Mouse (Mus musculus) kidney, embryonic 16.5 days (tissue): ENCODE measurements around the gene Exosc3. TPM values are rescaled to one million over a fixed set of nuclear protein-coding genes. Genes with fewer than 3 reads are reported as not detected.

ENCODE experiments used
- ATAC-seq: fragments of 200-750 bp; cut with Nextera tagmentation; 2 replicates; pipeline ENCODE4 v1.8.0; 2017; ENCODE audit warnings: moderate TSS enrichment; ENCODE audit not compliant: low FRiP score, low TSS enrichment
- H3K27ac ChIP-seq: fragments of 300-500 bp; sonication (generic); 2 replicates; pipeline ENCODE4 v1.5.1; 2014; ENCODE audit warnings: low read length
- H3K27me3 ChIP-seq: fragments of 300-500 bp; sonication (generic); 2 replicates; pipeline ENCODE4 v1.6.1; 2014; ENCODE audit warnings: low read length, control low read depth, mixed read lengths; ENCODE audit not compliant: insufficient read depth
- H3K36me3 ChIP-seq: fragments of 300-500 bp; sonication (generic); 2 replicates; pipeline ENCODE4 v1.6.1; 2014; ENCODE audit warnings: low read length, control low read depth, mixed read lengths; ENCODE audit not compliant: insufficient read depth
- H3K4me1 ChIP-seq: fragments of 300-500 bp; sonication (generic); 2 replicates; pipeline ENCODE4 v1.6.1; 2014; ENCODE audit warnings: low read length, control low read depth, mixed read lengths; ENCODE audit not compliant: insufficient read depth
- H3K4me2 ChIP-seq: fragments of 300-500 bp; sonication (generic); replicated peaks from 2 replicates; pipeline ENCODE4 v1.6.1; 2014; ENCODE audit warnings: low read depth, low read length
- H3K4me3 ChIP-seq: fragments of 300-500 bp; sonication (generic); 2 replicates; pipeline ENCODE4 v1.5.1; 2014; ENCODE audit warnings: mild to moderate bottlenecking, low read length
- H3K9ac ChIP-seq: fragments of 300-500 bp; sonication (generic); replicated peaks from 2 replicates; pipeline ENCODE4 v1.6.1; 2014; ENCODE audit warnings: low read length
- H3K9me3 ChIP-seq: fragments of 300-500 bp; sonication (generic); 2 replicates; pipeline ENCODE4 v1.6.1; 2016; ENCODE audit warnings: low read length, control low read depth
- WGBS: fragments of 180-500 bp; shearing (Covaris S2); extraction: QIAGEN DNeasy Blood & Tissue Kit; methylation state at CpG from one replicate; pipeline ENCODE4 v1.1.7; 2014; 5-methylcytosine and 5-hydroxymethylcytosine counted together
- polyA plus RNA-seq: library from polyadenylated mRNA; unstranded; fragments of >200 nt; fragmentation: Nextera tagmentation; extraction: Ambion mirVana; gene quantifications from 2 replicates; pipeline ENCODE4 v1.2.1, GENCODE M21; 2015

The Exosc3 gene
- polyA plus RNA-seq, 1 experiment from 2014 or later = 84.0 TPM

GRCm38 (mm10) chr4:45341669-45342249 lies 773 bp downstream of the Exosc3 start, which contains the start of gene Dcaf10:
Gene Dcaf10 (plus strand): TSS chr4:45342101.
- Histone ChIP-seq H3K27ac (peak within 1 kb of the TSS; percentile 98), H3K4me2 (peak within 1 kb of the TSS; percentile 95), H3K4me3 (peak within 1 kb of the TSS; percentile 99), H3K9ac (peak within 1 kb of the TSS; percentile 97), H3K36me3 (no peaks in the 10 kb centered on the region), H3K4me1 (peaks cover 18% of the 10 kb centered on the region), H3K9me3 (no peaks in the 10 kb centered on the region), H3K27me3 (no peaks in the 10 kb centered on the region)
- ATAC-seq = peak; percentile 95
- WGBS = under 1% methylated on average over 34 of the region's 42 CpGs

GRCm38 (mm10) chr4:45341226-45341625 lies 1.3 kb downstream of the Exosc3 start:
- Histone ChIP-seq H3K27ac (peak overlapping the region; percentile 98), H3K4me3 (peak overlapping the region; percentile 99), H3K4me1 (peaks cover 18% of the 10 kb centered on the region), H3K27me3 (no peaks in the 10 kb centered on the region), H3K9me3 (no peaks in the 10 kb centered on the region), H3K36me3 (no peaks in the 10 kb centered on the region), H3K9ac (peak overlapping the region; percentile 97), H3K4me2 (peak overlapping the region; percentile 95)
- WGBS = 57% methylated on average over 9 of the region's 9 CpGs
- ATAC-seq = no peak

- Histone ChIP-seq H3K27me3 (no peaks in the 10 kb centered on the region), H3K4me3 (no peak overlapping the region), H3K4me1 (no peaks in the 10 kb centered on the region), H3K4me2 (no peak overlapping the region), H3K36me3 (no peaks in the 10 kb centered on the region), H3K9me3 (no peaks in the 10 kb centered on the region), H3K9ac (no peak overlapping the region), H3K27ac (no peak overlapping the region)
- ATAC-seq = no peak
- 68% methylated on average over 3 of the region's 3 CpGs for WGBS
These were observed 10.1 kb downstream of the Exosc3 start for GRCm38 (mm10) chr4:45332466-45332865.

GRCm38 (mm10) chr4:45331139-45331538 lies 11.4 kb downstream of the Exosc3 start:
- Histone ChIP-seq H3K4me3 (no peak overlapping the region), H3K4me1 (no peaks in the 10 kb centered on the region), H3K36me3 (no peaks in the 10 kb centered on the region), H3K27me3 (no peaks in the 10 kb centered on the region), H3K4me2 (no peak overlapping the region), H3K9ac (no peak overlapping the region), H3K27ac (no peak overlapping the region), H3K9me3 (no peaks in the 10 kb centered on the region)
- 78% methylated on average over 7 of the region's 7 CpGs for WGBS
- no peak for ATAC-seq

GRCm38 (mm10) chr4:45320159-45320816 lies 22.2 kb downstream of the Exosc3 start:
- H3K27me3 ChIP-seq = no peaks in the 10 kb centered on the region
- H3K4me3 ChIP-seq = peak overlapping the region; percentile 77
- WGBS = under 1% methylated on average over 56 of the region's 56 CpGs
- H3K27ac ChIP-seq = peak overlapping the region; percentile 91
- peak overlapping the region; percentile 70 for H3K4me2 ChIP-seq
- H3K9me3 ChIP-seq = no peaks in the 10 kb centered on the region
- peak overlapping the region; percentile 85 for H3K9ac ChIP-seq
- peaks cover 16% of the 10 kb centered on the region for H3K36me3 ChIP-seq
- ATAC-seq = peak; percentile 92
- peaks cover 12% of the 10 kb centered on the region; the same call in 1 of the 2 replicates for H3K4me1 ChIP-seq

- H3K4me1 ChIP-seq = no peaks in the 10 kb centered on the region
- H3K27ac ChIP-seq = no peak overlapping the region
- no peak for ATAC-seq
- no peaks in the 10 kb centered on the region for H3K9me3 ChIP-seq
- H3K27me3 ChIP-seq = no peaks in the 10 kb centered on the region
- H3K4me2 ChIP-seq = no peak overlapping the region
- peaks cover 28% of the 10 kb centered on the region for H3K36me3 ChIP-seq
- H3K4me3 ChIP-seq = no peak overlapping the region
- H3K9ac ChIP-seq = no peak overlapping the region
- 88% methylated on average over 2 of the region's 2 CpGs for WGBS
These were observed 31.5 kb downstream of the Exosc3 start for GRCm38 (mm10) chr4:45311056-45311455.

- no peak for ATAC-seq
- Histone ChIP-seq H3K9ac (no peak overlapping the region), H3K9me3 (no peaks in the 10 kb centered on the region), H3K4me1 (no peaks in the 10 kb centered on the region), H3K27me3 (no peaks in the 10 kb centered on the region), H3K36me3 (peaks cover 30% of the 10 kb centered on the region), H3K4me3 (no peak overlapping the region), H3K27ac (no peak overlapping the region), H3K4me2 (no peak overlapping the region)
- 86% methylated on average over 6 of the region's 6 CpGs for WGBS
These were observed 33.9 kb downstream of the Exosc3 start for GRCm38 (mm10) chr4:45308606-45309005.

GRCm38 (mm10) chr4:45308046-45308445 lies 34.5 kb downstream of the Exosc3 start:
- H3K9me3 ChIP-seq = no peaks in the 10 kb centered on the region
- ATAC-seq = no peak
- 43% methylated on average over 11 of the region's 11 CpGs for WGBS

GRCm38 (mm10) chr4:45305536-45305935 lies 37.0 kb downstream of the Exosc3 start:
- Histone ChIP-seq H3K4me1 (no peaks in the 10 kb centered on the region), H3K36me3 (peaks cover 51% of the 10 kb centered on the region), H3K27me3 (no peaks in the 10 kb centered on the region), H3K9me3 (no peaks in the 10 kb centered on the region), H3K9ac (no peak overlapping the region), H3K27ac (no peak overlapping the region), H3K4me3 (no peak overlapping the region), H3K4me2 (no peak overlapping the region)
- ATAC-seq = no peak
- WGBS = 97% methylated on average over 14 of the region's 14 CpGs

More at GRCm38 (mm10) chr4:45308046-45308445, 34.5 kb downstream of the Exosc3 start:
- Histone ChIP-seq H3K4me3 (no peak overlapping the region), H3K27me3 (no peaks in the 10 kb centered on the region), H3K4me1 (no peaks in the 10 kb centered on the region), H3K9ac (no peak overlapping the region), H3K36me3 (peaks cover 31% of the 10 kb centered on the region), H3K27ac (no peak overlapping the region), H3K4me2 (no peak overlapping the region)
